Mouse (Mus musculus) ovary, postnatal 36 days (tissue): ENCODE data around the gene 4930595D18Rik.

Experiments used
- DNase-seq: peaks from one replicate; pipeline ENCODE4 v3.0.0; 2022; ENCODE audit warnings: low spot score, mixed read lengths

Gene 4930595D18Rik

GRCm38 (mm10) chr12:111184476-111184875 is at the start of gene 4930595D18Rik:
4930595D18Rik (minus strand) TSS chr12:111184491.
- no peak for DNase-seq

- DNase-seq, result no peak
Measured at GRCm38 (mm10) chr12:111233798-111234197, 49.5 kb upstream of the 4930595D18Rik start.

GRCm38 (mm10) chr12:111230793-111231192 is 46.5 kb upstream of the 4930595D18Rik start:
- no peak for DNase-seq

GRCm38 (mm10) chr12:111228488-111228887 is 44.2 kb upstream of the 4930595D18Rik start:
- DNase-seq, result no peak

GRCm38 (mm10) chr12:111227410-111227809 is 43.1 kb upstream of the 4930595D18Rik start:
- DNase-seq, result no peak

- no peak for DNase-seq
Measured at GRCm38 (mm10) chr12:111225197-111225780, 41.0 kb upstream of the 4930595D18Rik start.

- DNase-seq, result no peak
Measured at GRCm38 (mm10) chr12:111218867-111219266, 34.6 kb upstream of the 4930595D18Rik start.

GRCm38 (mm10) chr12:111211729-111212128 is 27.4 kb upstream of the 4930595D18Rik start:
- DNase-seq, result no peak

GRCm38 (mm10) chr12:111207641-111208040 is 23.4 kb upstream of the 4930595D18Rik start:
- no peak for DNase-seq

GRCm38 (mm10) chr12:111203945-111204344 is 19.7 kb upstream of the 4930595D18Rik start:
- no peak for DNase-seq

- DNase-seq, result no peak
Measured at GRCm38 (mm10) chr12:111203076-111203475, 18.8 kb upstream of the 4930595D18Rik start.

- no peak for DNase-seq
Measured at GRCm38 (mm10) chr12:111196548-111196947, 12.3 kb upstream of the 4930595D18Rik start.

- no peak for DNase-seq
Measured at GRCm38 (mm10) chr12:111193331-111193730, 9.0 kb upstream of the 4930595D18Rik start.

GRCm38 (mm10) chr12:111192777-111193176 is 8.5 kb upstream of the 4930595D18Rik start:
- no peak for DNase-seq

- no peak for DNase-seq
Measured at GRCm38 (mm10) chr12:111190891-111191290, 6.6 kb upstream of the 4930595D18Rik start.

GRCm38 (mm10) chr12:111190355-111190754 is 6.1 kb upstream of the 4930595D18Rik start:
- no peak for DNase-seq

- no peak for DNase-seq
Measured at GRCm38 (mm10) chr12:111188295-111188694, 4.0 kb upstream of the 4930595D18Rik start.

- no peak for DNase-seq
Measured at GRCm38 (mm10) chr12:111186986-111187385, 2.7 kb upstream of the 4930595D18Rik start.

GRCm38 (mm10) chr12:111182378-111182777 is 1.9 kb downstream of the 4930595D18Rik start:
- no peak for DNase-seq

GRCm38 (mm10) chr12:111181848-111182247 is 2.4 kb downstream of the 4930595D18Rik start:
- DNase-seq, result no peak

- DNase-seq, result no peak
Measured at GRCm38 (mm10) chr12:111178772-111179171, 5.5 kb downstream of the 4930595D18Rik start.

GRCm38 (mm10) chr12:111168891-111169290 is 15.4 kb downstream of the 4930595D18Rik start:
- peak; percentile 38 for DNase-seq

- no peak for DNase-seq
Measured at GRCm38 (mm10) chr12:111166681-111167289, 17.5 kb downstream of the 4930595D18Rik start.
